Mouse (Mus musculus) common myeloid progenitor, adult 5-6 weeks (primary cell): ENCODE measurements around the gene 4933428G20Rik. TPM values are rescaled to one million over a fixed set of nuclear protein-coding genes. Genes with fewer than 3 reads are reported as not detected.

ENCODE experiments used
- ATAC-seq: replicated peaks from 2 replicates; pipeline ENCODE4 v1.8.0; 2016; ENCODE audit warnings: low read depth, mild to moderate bottlenecking, moderate TSS enrichment, inconsistent platforms; ENCODE audit not compliant: poor library complexity, severe bottlenecking
- total RNA-seq: library from RNA; stranded (forward); fragments of 200-1000, 187-1606 nt; gene quantifications from 2 replicates; pipeline ENCODE4 v1.2.3, GENCODE M21; 2017

4933428G20Rik gene
- total RNA-seq, 1 experiment from 2014 or later: not detected

GRCm38 (mm10) chr11:97441036-97441657 is 59.0 kb downstream of the 4933428G20Rik start:
- no peak for ATAC-seq

Other genes starting within 250 kb of the 4933428G20Rik start
- 24.8 and 30.6 TPM in 2 replicates for gene Npepps, start 219.7 kb downstream of the 4933428G20Rik start, total RNA-seq
- gene Mrpl45, start 184.6 kb downstream of the 4933428G20Rik start, total RNA-seq: 22.0 and 23.3 TPM in 2 replicates
- gene Gpr179, start 148.3 kb downstream of the 4933428G20Rik start, total RNA-seq: not detected in 2 replicates
- 14.2 and 16.1 TPM in 2 replicates for gene Socs7, start 137.8 kb downstream of the 4933428G20Rik start, total RNA-seq
- 6.2 and 9.6 TPM in 2 replicates for gene Arhgap23, start 84.8 kb downstream of the 4933428G20Rik start, total RNA-seq
- not detected in 2 replicates for gene Srcin1, start 75.8 kb upstream of the 4933428G20Rik start, total RNA-seq
- gene Epop, start 129.4 kb upstream of the 4933428G20Rik start, total RNA-seq: 1.8 and 2.7 TPM in 2 replicates
- gene Mllt6, start 163.1 kb upstream of the 4933428G20Rik start, total RNA-seq: 4.9 and 9.7 TPM in 2 replicates
- 2.8 and 5.6 TPM in 2 replicates for gene Cisd3, start 185.5 kb upstream of the 4933428G20Rik start, total RNA-seq
- 0.82 and 1.0 TPM in 2 replicates for gene Pcgf2, start 200.2 kb upstream of the 4933428G20Rik start, total RNA-seq
- gene Psmb3, start 203.1 kb upstream of the 4933428G20Rik start, total RNA-seq: 109 and 147 TPM in 2 replicates
- 38.5 and 55.8 TPM in 2 replicates for gene Pip4k2b, start 244.4 kb upstream of the 4933428G20Rik start, total RNA-seq